Mouse (Mus musculus): ENCODE measurements around the gene Tacr1. TPM values are rescaled to one million over a fixed set of nuclear protein-coding genes. Genes with fewer than 3 reads are reported as not detected.

The Tacr1 gene
- polyA plus RNA-seq, 1 experiment from 2014 or later, result 0.15 TPM

GRCm38 (mm10) chr6:82585396-82585795, 183.3 kb downstream of the Tacr1 start:
- WGBS, result 65% methylated on average over 6 of the region's 6 CpGs
- H3K27ac ChIP-seq, result no peak overlapping the region
- H3K36me3 ChIP-seq, result no peaks in the 10 kb centered on the region
- no peaks in the 10 kb centered on the region for H3K9me3 ChIP-seq
- no peaks in the 10 kb centered on the region for H3K4me1 ChIP-seq
- peaks cover 15% of the 10 kb centered on the region for H3K27me3 ChIP-seq (ENCODE audit: insufficient read depth, poor library complexity, severe bottlenecking)
- no peak for DNase-seq (ENCODE audit: low spot score)
- no peak overlapping the region for H3K4me3 ChIP-seq

- WGBS, result 67% methylated on average over 7 of the region's 7 CpGs
- H3K4me1 ChIP-seq, result no peaks in the 10 kb centered on the region
- no peaks in the 10 kb centered on the region for H3K9me3 ChIP-seq
- H3K4me3 ChIP-seq, result no peak overlapping the region
- H3K27ac ChIP-seq, result no peak overlapping the region
- H3K27me3 ChIP-seq (ENCODE audit: insufficient read depth, poor library complexity, severe bottlenecking), result peaks cover 18% of the 10 kb centered on the region
- no peaks in the 10 kb centered on the region for H3K36me3 ChIP-seq
- no peak for DNase-seq (ENCODE audit: low spot score)
These were observed 187.3 kb downstream of the Tacr1 start for GRCm38 (mm10) chr6:82589387-82589786.

- H3K9me3 ChIP-seq, result no peaks in the 10 kb centered on the region
- no peaks in the 10 kb centered on the region for H3K4me1 ChIP-seq
- DNase-seq (ENCODE audit: low spot score), result no peak
- H3K36me3 ChIP-seq, result no peaks in the 10 kb centered on the region
- WGBS, result 78% methylated on average over 8 of the region's 8 CpGs
- H3K27me3 ChIP-seq (ENCODE audit: insufficient read depth, poor library complexity, severe bottlenecking), result peaks cover 10% of the 10 kb centered on the region; the same call in 1 of the 2 replicates
- no peak overlapping the region for H3K27ac ChIP-seq
- H3K4me3 ChIP-seq, result no peak overlapping the region
These were observed 193.4 kb downstream of the Tacr1 start for GRCm38 (mm10) chr6:82595461-82596090.

- no peak overlapping the region for H3K4me3 ChIP-seq
- H3K36me3 ChIP-seq, result no peaks in the 10 kb centered on the region
- no peak for DNase-seq (ENCODE audit: low spot score)
- no peaks in the 10 kb centered on the region for H3K27me3 ChIP-seq (ENCODE audit: insufficient read depth, poor library complexity, severe bottlenecking)
- no peak overlapping the region for H3K27ac ChIP-seq
- 86% methylated on average over 9 of the region's 9 CpGs for WGBS
- no peaks in the 10 kb centered on the region for H3K9me3 ChIP-seq
- no peaks in the 10 kb centered on the region for H3K4me1 ChIP-seq
These were observed 201.1 kb downstream of the Tacr1 start for GRCm38 (mm10) chr6:82603228-82603627.

- Histone ChIP-seq H3K27ac (no peak overlapping the region), H3K4me3 (no peak overlapping the region), H3K27me3 (ENCODE audit: insufficient read depth, poor library complexity, severe bottlenecking) (no peaks in the 10 kb centered on the region), H3K36me3 (no peaks in the 10 kb centered on the region), H3K9me3 (no peaks in the 10 kb centered on the region), H3K4me1 (no peaks in the 10 kb centered on the region)
- 40% methylated on average over 2 of the region's 2 CpGs for WGBS
- peak; percentile 79 for DNase-seq (ENCODE audit: low spot score)
These were observed 201.5 kb downstream of the Tacr1 start for GRCm38 (mm10) chr6:82603665-82604064.

GRCm38 (mm10) chr6:82604791-82605190, 202.7 kb downstream of the Tacr1 start:
- no peak overlapping the region for H3K4me3 ChIP-seq
- no peaks in the 10 kb centered on the region for H3K9me3 ChIP-seq
- H3K27ac ChIP-seq, result no peak overlapping the region
- H3K27me3 ChIP-seq (ENCODE audit: insufficient read depth, poor library complexity, severe bottlenecking), result no peaks in the 10 kb centered on the region
- no peaks in the 10 kb centered on the region for H3K36me3 ChIP-seq
- DNase-seq (ENCODE audit: low spot score), result no peak
- no peaks in the 10 kb centered on the region for H3K4me1 ChIP-seq
- WGBS, result 74% methylated on average over 8 of the region's 8 CpGs

- no peak overlapping the region for H3K27ac ChIP-seq
- DNase-seq (ENCODE audit: low spot score), result no peak
- H3K4me3 ChIP-seq, result no peak overlapping the region
- no peaks in the 10 kb centered on the region for H3K36me3 ChIP-seq
- H3K9me3 ChIP-seq, result no peaks in the 10 kb centered on the region
- H3K4me1 ChIP-seq, result no peaks in the 10 kb centered on the region
- H3K27me3 ChIP-seq (ENCODE audit: insufficient read depth, poor library complexity, severe bottlenecking), result no peaks in the 10 kb centered on the region
- 89% methylated on average over 4 of the region's 4 CpGs for WGBS
These were observed 206.6 kb downstream of the Tacr1 start for GRCm38 (mm10) chr6:82608756-82609155.

- DNase-seq (ENCODE audit: low spot score), result no peak
- Histone ChIP-seq H3K4me3 (no peak overlapping the region), H3K27me3 (ENCODE audit: insufficient read depth, poor library complexity, severe bottlenecking) (no peaks in the 10 kb centered on the region), H3K9me3 (no peaks in the 10 kb centered on the region), H3K4me1 (no peaks in the 10 kb centered on the region), H3K36me3 (no peaks in the 10 kb centered on the region), H3K27ac (no peak overlapping the region)
- 84% methylated on average over 7 of the region's 7 CpGs for WGBS
These were observed 207.3 kb downstream of the Tacr1 start for GRCm38 (mm10) chr6:82609339-82609926.
